Mouse (Mus musculus) ES-Bruce4 (cell line): ENCODE data around the gene Tle3. TPM values are rescaled to one million over a fixed set of nuclear protein-coding genes. Genes with fewer than 3 reads are reported as not detected.

Experiments
- H3K27ac ChIP-seq: 2 replicates; pipeline ENCODE4 v1.5.1; 2012; ENCODE audit warnings: low read length, inconsistent platforms; ENCODE audit not compliant: insufficient read depth
- H3K27me3 ChIP-seq: 2 replicates; pipeline ENCODE4 v1.6.1; 2012; ENCODE audit warnings: mild to moderate bottlenecking, low read length, inconsistent platforms; ENCODE audit not compliant: control insufficient read depth, poor library complexity, insufficient read depth, severe bottlenecking
- H3K36me3 ChIP-seq: 2 replicates; pipeline ENCODE4 v1.6.1; 2012; ENCODE audit warnings: inconsistent platforms, mild to moderate bottlenecking, low read length, moderate library complexity; ENCODE audit not compliant: control insufficient read depth, poor library complexity, insufficient read depth, severe bottlenecking
- H3K4me1 ChIP-seq: one replicate; pipeline ENCODE4 v1.8.1; 2011; ENCODE audit warnings: low read length; ENCODE audit not compliant: control insufficient read depth, insufficient read depth
- H3K4me3 ChIP-seq: 2 replicates; pipeline ENCODE4 v1.5.1; 2011; ENCODE audit warnings: low read depth, mild to moderate bottlenecking, low read length
- H3K9ac ChIP-seq: 2 replicates; pipeline ENCODE4 v1.6.1; 2012; ENCODE audit warnings: low read depth, mild to moderate bottlenecking, inconsistent platforms; ENCODE audit not compliant: poor library complexity, severe bottlenecking
- H3K9me3 ChIP-seq: replicated peaks from 2 replicates; pipeline ENCODE4 v1.6.1; 2012; ENCODE audit warnings: mild to moderate bottlenecking, low read length, inconsistent platforms; ENCODE audit not compliant: control insufficient read depth, poor library complexity, insufficient read depth, severe bottlenecking
- CTCF ChIP-seq: IDR thresholded peaks from one replicate; pipeline ENCODE4 v1.8.1; 2011; ENCODE audit warnings: low read depth, low read length
- EP300 ChIP-seq: IDR thresholded peaks from 2 replicates; pipeline ENCODE4 v1.6.1; 2011; ENCODE audit warnings: low read depth, low read length; ENCODE audit not compliant: insufficient read depth
- POLR2A ChIP-seq: IDR thresholded peaks from one replicate; pipeline ENCODE4 v1.8.1; 2011; ENCODE audit warnings: low read length; ENCODE audit not compliant: insufficient read depth
- polyA plus RNA-seq: library from polyadenylated mRNA; stranded (reverse); fragments of >200 nt; gene quantifications from 2 replicates; pipeline ENCODE4 v1.2.4, GENCODE M21; 2011; ENCODE audit warnings: low read depth; ENCODE audit not compliant: missing spikeins, insufficient read depth, insufficient read length

Tle3 gene
- polyA plus RNA-seq, 1 experiment = 146 TPM

DNA sequence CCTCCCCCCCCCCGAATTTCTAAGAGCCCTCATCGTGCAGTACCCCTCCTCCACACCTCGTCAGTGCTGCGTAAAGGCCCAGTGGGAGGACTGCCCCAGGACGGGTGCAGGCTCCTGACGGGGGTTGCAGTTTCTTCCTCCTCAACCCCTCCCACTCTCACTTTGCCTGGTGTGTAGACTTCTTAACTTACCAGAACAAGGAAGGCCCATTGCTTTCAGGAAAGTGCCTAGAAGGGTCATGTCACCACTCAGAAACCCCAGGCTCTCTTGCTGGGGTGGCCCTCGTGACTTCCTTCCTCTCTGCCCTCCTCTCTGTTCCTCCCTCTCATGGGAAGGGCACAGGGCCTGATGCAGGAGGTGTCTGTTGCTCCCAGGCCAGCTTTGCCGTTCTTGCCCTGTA lies 13.6 kb downstream of the Tle3 start:
- Histone ChIP-seq H3K36me3 (peaks cover 18% of the 10 kb centered on the region), H3K27ac (peak overlapping the region; percentile 41), H3K9ac (no peak overlapping the region), H3K4me3 (peak overlapping the region; percentile 1; the same call in 1 of the 2 replicates), H3K9me3 (no peaks in the 10 kb centered on the region), H3K4me1 (peaks cover 15% of the 10 kb centered on the region), H3K27me3 (no peaks in the 10 kb centered on the region)
- TF ChIP-seq POLR2A (no peak), EP300 (no peak), CTCF (no peak)

DNA sequence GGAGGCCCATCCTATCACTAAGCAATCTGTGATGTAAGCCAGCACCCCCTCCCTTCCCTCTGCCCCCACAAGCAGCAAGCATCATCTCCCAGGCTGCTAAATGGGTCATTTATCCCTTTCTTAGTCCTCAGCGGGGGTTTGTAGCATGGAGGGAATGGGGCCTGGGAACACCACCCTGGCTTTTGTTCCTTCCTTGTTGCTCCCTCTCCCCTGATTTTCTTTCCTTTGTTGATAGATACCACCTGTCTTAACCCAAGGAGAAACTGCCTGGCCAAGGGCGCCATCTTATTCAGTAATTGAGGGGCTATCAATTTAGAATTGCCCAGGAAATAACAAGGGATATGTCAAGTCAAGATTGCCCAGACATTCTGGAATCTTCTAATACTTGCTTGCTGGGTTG lies 14.1 kb downstream of the Tle3 start:
- H3K4me1 ChIP-seq = peaks cover 16% of the 10 kb centered on the region
- no peaks in the 10 kb centered on the region for H3K9me3 ChIP-seq
- H3K36me3 ChIP-seq = peaks cover 18% of the 10 kb centered on the region
- H3K27ac ChIP-seq = 0 out of 2 replicates have a peak overlapping the region, but pooled peaks have one; percentile 41
- TF ChIP-seq EP300 = peak; percentile 78
- no peak for TF ChIP-seq CTCF
- no peak overlapping the region for H3K9ac ChIP-seq
- no peak overlapping the region for H3K4me3 ChIP-seq
- H3K27me3 ChIP-seq = no peaks in the 10 kb centered on the region

DNA sequence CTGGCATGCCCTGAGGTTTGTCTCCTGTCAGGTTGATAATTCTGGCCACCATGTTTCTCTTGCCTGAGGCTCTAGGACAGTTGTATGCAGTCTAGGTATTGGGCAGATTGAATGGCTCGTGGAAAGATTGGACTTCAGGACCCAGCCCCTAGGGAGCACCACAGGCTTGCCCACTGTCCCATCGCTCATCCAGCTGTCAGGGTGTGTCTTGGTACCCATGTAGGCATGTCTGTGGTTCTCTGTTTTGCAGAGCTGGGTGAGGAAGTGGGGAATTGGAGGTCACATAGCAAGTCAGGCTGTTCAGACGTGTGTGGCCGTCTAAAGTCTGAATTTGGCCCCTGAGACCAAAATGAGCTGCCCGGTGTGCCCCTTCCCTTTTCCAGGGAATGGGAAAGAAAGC lies 15.6 kb downstream of the Tle3 start:
- TF ChIP-seq EP300 (no peak), POLR2A (no peak), CTCF (no peak)
- Histone ChIP-seq H3K9me3 (no peaks in the 10 kb centered on the region), H3K9ac (no peak overlapping the region), H3K4me3 (no peak overlapping the region), H3K27me3 (no peaks in the 10 kb centered on the region), H3K27ac (no peak overlapping the region), H3K4me1 (peaks cover 18% of the 10 kb centered on the region), H3K36me3 (peaks cover 18% of the 10 kb centered on the region)

DNA sequence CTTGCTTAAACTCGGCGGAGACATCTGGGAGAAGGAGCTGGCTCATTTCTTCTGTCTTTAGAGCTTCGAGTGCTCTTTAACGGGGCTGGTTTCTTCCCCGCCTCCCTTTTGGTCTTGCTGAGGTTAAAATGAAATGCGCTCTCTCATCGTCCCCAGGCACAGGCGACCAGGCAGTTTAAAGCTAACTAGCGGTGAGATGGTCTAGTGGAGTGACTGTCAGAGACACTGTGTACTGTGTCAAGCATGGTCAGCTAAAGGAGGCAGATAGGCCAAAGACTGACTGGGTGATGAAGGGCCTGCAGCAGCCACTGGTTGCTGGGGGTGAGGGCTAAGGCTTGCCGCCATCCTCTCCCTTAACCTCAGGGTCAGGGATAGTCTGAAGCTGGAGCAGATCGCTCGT lies 16.0 kb downstream of the Tle3 start:
- peaks cover 19% of the 10 kb centered on the region for H3K36me3 ChIP-seq
- no peak overlapping the region for H3K9ac ChIP-seq
- H3K9me3 ChIP-seq = no peaks in the 10 kb centered on the region
- TF ChIP-seq CTCF (no peak), POLR2A (no peak), EP300 (no peak)
- no peaks in the 10 kb centered on the region for H3K27me3 ChIP-seq
- no peak overlapping the region for H3K27ac ChIP-seq
- no peak overlapping the region for H3K4me3 ChIP-seq
- H3K4me1 ChIP-seq = peaks cover 18% of the 10 kb centered on the region

DNA sequence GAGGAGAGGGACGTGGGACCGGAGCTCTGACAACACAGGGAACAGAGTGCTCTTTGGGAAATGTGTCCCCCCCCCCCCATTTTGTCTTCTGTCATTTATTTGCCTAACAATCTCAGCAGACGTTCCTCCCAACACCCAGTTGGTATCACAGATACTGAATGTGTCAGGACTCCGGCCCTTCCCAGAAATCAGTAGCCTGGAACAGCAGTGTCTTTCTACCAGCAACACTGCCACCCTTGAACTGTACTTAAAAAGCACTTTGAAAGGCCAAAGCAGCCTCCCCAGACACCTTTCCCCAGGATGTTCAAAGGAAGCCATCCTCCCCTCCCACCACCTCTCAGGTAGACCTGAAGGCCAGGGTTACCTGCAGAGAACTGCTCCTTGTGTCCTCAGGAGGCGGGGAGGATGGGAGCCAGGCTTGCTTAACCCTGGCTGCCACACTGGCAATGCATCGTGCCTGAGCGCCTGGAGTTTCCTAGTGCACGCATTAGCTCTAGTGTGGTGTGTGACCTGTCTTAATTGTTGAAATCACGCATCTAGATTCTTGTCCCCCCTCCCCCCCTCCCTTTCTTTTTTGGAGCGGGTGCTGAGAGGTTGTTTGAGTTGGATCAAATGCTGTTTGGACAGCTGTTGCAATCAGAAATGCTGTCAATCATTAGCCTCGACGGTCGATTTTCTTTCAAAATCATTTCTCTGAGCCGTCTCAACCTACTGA lies 16.7 kb downstream of the Tle3 start:
- Histone ChIP-seq H3K9me3 (no peaks in the 10 kb centered on the region), H3K4me1 (peaks cover 18% of the 10 kb centered on the region), H3K4me3 (no peak overlapping the region), H3K36me3 (peaks cover 24% of the 10 kb centered on the region), H3K27me3 (no peaks in the 10 kb centered on the region), H3K27ac (no peak overlapping the region), H3K9ac (no peak overlapping the region)
- no peak for TF ChIP-seq CTCF
- no peak for TF ChIP-seq EP300
- no peak for TF ChIP-seq POLR2A

DNA sequence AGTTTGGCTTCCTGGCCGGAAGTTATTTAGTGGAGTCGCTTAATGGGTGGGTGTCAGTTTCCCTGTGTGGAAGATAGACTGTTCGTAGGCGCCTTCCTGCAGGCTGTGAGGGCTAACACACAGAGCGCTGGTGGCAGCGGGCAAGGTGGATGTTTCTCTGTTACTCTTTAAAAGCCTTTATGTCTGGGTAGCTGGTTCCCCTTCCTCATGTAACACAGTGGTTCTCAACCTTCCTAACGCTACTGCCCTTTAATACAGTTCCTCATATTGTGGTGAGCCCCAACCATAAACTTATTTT lies 17.2 kb downstream of the Tle3 start:
- Histone ChIP-seq H3K4me3 (no peak overlapping the region), H3K36me3 (peaks cover 28% of the 10 kb centered on the region), H3K9me3 (no peaks in the 10 kb centered on the region), H3K27me3 (no peaks in the 10 kb centered on the region), H3K9ac (no peak overlapping the region), H3K4me1 (peaks cover 19% of the 10 kb centered on the region), H3K27ac (no peak overlapping the region)
- no peak for TF ChIP-seq POLR2A
